Mouse (Mus musculus) lung, embryonic 14.5 days (tissue): ENCODE measurements around the gene Lrba. TPM values are rescaled to one million over a fixed set of nuclear protein-coding genes. Genes with fewer than 3 reads are reported as not detected.

Source experiments
- ATAC-seq: fragments of 200-750 bp; cut with Nextera tagmentation; 2 replicates; pipeline ENCODE4 v1.8.0; 2017; ENCODE audit warnings: mild to moderate bottlenecking, moderate TSS enrichment, moderate library complexity; ENCODE audit not compliant: insufficient read depth
- DNase-seq: peaks from one replicate; pipeline ENCODE4 v3.0.0-alpha.2; 2015
- H3K27ac ChIP-seq: fragments of 300-500 bp; sonication (generic); 2 replicates; pipeline ENCODE4 v1.5.1; 2014; ENCODE audit warnings: low read depth, mild to moderate bottlenecking, moderate library complexity
- H3K27me3 ChIP-seq: fragments of 300-500 bp; sonication (generic); 2 replicates; pipeline ENCODE4 v1.6.1; 2014; ENCODE audit warnings: low read length, control low read depth; ENCODE audit not compliant: insufficient read depth
- H3K36me3 ChIP-seq: fragments of 300-500 bp; sonication (generic); 2 replicates; pipeline ENCODE4 v1.6.1; 2014; ENCODE audit warnings: control low read depth; ENCODE audit not compliant: insufficient read depth
- H3K4me1 ChIP-seq: fragments of 300-500 bp; sonication (generic); 2 replicates; pipeline ENCODE4 v1.6.1; 2014; ENCODE audit warnings: antibody characterized with exemption, control low read depth; ENCODE audit not compliant: insufficient read depth
- H3K4me2 ChIP-seq: fragments of 300-500 bp; sonication (generic); 2 replicates; pipeline ENCODE4 v1.6.1; 2014; ENCODE audit warnings: mild to moderate bottlenecking
- H3K4me3 ChIP-seq: fragments of 300-500 bp; sonication (generic); 2 replicates; pipeline ENCODE4 v1.5.1; 2014; ENCODE audit warnings: low read depth, low read length
- H3K9ac ChIP-seq: fragments of 300-500 bp; sonication (generic); 2 replicates; pipeline ENCODE4 v1.6.1; 2014
- H3K9me3 ChIP-seq: fragments of 300-500 bp; sonication (generic); 2 replicates; pipeline ENCODE4 v1.6.1; 2016; ENCODE audit warnings: low read depth, low read length, control low read depth
- CTCF ChIP-seq: IDR thresholded peaks from 2 replicates; pipeline ENCODE4 v1.5.1; 2016; ENCODE audit warnings: antibody characterized with exemption, low read depth
- WGBS: fragments of 180-500 bp; shearing (Covaris S2); extraction: QIAGEN DNeasy Blood & Tissue Kit; methylation state at CpG from one replicate; pipeline ENCODE4 v1.1.7; 2014; 5-methylcytosine and 5-hydroxymethylcytosine counted together
- polyA plus RNA-seq: library from polyadenylated mRNA; unstranded; fragments of >200 nt; fragmentation: Nextera tagmentation; extraction: Ambion mirVana; gene quantifications from 2 replicates; pipeline ENCODE4 v1.2.1, GENCODE M21; 2014

Lrba gene
- polyA plus RNA-seq, 1 experiment from 2014 or later, result 5.5 TPM

DNA sequence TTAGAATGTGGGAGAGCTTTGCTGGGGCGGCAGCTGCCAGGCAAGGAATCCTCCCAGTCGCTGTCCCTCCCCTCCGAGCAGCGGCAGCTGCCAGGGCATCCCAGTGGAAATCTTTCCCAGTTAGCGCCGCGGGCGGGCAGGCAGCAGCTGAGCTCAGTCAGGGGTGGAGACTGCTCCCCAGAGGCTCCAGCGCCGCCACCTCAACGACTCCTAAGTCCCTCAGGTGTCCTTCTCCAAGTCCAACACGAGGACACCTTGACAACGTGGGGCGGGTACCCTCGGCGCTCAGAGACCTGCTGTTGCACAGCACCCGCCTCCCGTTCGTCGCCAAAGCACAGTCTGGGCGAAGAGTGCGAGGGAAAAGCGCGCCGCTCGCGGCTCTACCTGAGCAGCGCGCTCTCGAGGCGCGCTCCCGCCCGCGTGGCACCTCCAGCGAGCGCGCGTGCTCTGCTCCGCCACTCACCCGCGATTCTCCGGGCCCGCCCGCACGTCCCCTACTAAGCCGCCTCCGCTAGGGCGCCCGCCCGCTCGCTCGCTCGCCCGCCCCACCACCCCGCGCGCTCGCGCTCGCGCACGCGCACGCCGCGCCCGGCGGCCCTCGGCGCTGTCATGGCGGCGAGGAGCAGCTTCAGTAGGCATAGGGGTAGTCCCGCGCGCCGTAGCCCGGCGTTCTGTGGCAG, 706 bp upstream of the Lrba start:
- peak overlapping the region; percentile 82 for H3K9ac ChIP-seq
- H3K9me3 ChIP-seq, result no peaks in the 10 kb centered on the region
- H3K36me3 ChIP-seq, result no peaks in the 10 kb centered on the region
- TF ChIP-seq CTCF, result no peak
- peak overlapping the region; percentile 83 for H3K4me2 ChIP-seq
- peak overlapping the region; percentile 96 for H3K27ac ChIP-seq
- ATAC-seq (peak; percentile 95), DNase-seq (peak; percentile 89)
- peaks cover 7% of the 10 kb centered on the region; the same call in 1 of the 2 replicates for H3K27me3 ChIP-seq
- under 1% methylated on average over 76 of the region's 79 CpGs for WGBS
- no peaks in the 10 kb centered on the region for H3K4me1 ChIP-seq
- peak overlapping the region; percentile 87 for H3K4me3 ChIP-seq

DNA sequence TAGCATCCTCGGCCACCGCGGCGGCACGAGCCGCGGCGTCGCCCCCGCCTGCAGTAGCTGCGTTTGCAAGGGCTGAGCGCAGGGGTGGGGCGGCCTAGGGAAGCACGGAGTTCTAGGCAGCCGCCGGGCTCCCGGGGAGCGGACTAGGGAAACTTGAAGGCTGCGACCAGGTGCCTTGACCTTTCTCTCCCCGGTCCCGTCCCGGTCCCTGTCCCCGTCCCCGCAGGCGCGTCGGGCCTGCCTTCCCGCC, 241 bp upstream of the Lrba start:
- DNase-seq (no peak), ATAC-seq (no peak)
- peak overlapping the region; percentile 96 for H3K27ac ChIP-seq
- TF ChIP-seq CTCF, result no peak
- no peaks in the 10 kb centered on the region for H3K36me3 ChIP-seq
- H3K27me3 ChIP-seq, result peaks cover 7% of the 10 kb centered on the region; the same call in 1 of the 2 replicates
- peak overlapping the region; percentile 87 for H3K4me3 ChIP-seq
- no peaks in the 10 kb centered on the region for H3K4me1 ChIP-seq
- peak overlapping the region; percentile 82 for H3K9ac ChIP-seq
- WGBS, result 2% methylated on average over 15 of the region's 28 CpGs
- H3K4me2 ChIP-seq, result peak overlapping the region; percentile 83
- H3K9me3 ChIP-seq, result no peaks in the 10 kb centered on the region

DNA sequence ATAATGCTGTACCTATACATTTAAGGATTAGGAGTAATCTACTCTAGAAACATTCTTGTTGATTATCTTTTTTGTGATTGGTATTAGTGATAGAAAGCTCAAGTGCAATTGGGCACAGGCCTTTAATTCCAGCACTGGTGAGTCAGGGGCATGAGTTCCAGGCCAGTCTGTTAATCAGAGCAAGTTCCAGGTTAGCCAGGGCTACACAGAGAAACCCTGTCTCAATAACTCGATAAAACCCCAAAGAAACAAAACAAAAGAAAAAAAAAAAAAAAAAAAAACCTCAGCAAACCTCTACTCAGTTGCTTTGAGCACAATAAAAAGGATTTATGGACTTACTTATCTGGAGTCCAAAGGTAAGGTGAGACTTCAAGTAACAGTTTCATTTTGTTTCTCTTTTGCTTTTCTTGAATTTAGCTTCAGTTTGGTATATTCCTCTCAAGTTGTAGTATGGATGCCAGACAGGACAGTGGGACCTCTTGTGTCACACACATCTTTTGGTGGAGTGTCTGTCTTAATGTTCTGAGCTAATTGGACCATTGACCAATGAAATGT, 7.1 kb downstream of the Lrba start:
- 59% methylated on average over 1 of the region's 1 CpGs for WGBS
- H3K9ac ChIP-seq, result no peak overlapping the region
- H3K4me1 ChIP-seq, result no peaks in the 10 kb centered on the region
- H3K27ac ChIP-seq, result no peak overlapping the region
- no peaks in the 10 kb centered on the region for H3K36me3 ChIP-seq
- H3K27me3 ChIP-seq, result no peaks in the 10 kb centered on the region
- DNase-seq (no peak), ATAC-seq (no peak)
- TF ChIP-seq CTCF, result no peak
- H3K4me2 ChIP-seq, result no peak overlapping the region
- H3K4me3 ChIP-seq, result no peak overlapping the region
- H3K9me3 ChIP-seq, result no peaks in the 10 kb centered on the region

GRCm38 (mm10) chr3:86247193-86247592, 22.7 kb downstream of the Lrba start:
- Histone ChIP-seq H3K4me1 (no peaks in the 10 kb centered on the region), H3K9me3 (no peaks in the 10 kb centered on the region), H3K27me3 (no peaks in the 10 kb centered on the region), H3K36me3 (no peaks in the 10 kb centered on the region), H3K27ac (no peak overlapping the region), H3K9ac (no peak overlapping the region), H3K4me2 (no peak overlapping the region), H3K4me3 (no peak overlapping the region)
- DNase-seq (no peak), ATAC-seq (no peak)
- WGBS, result 70% methylated on average over 8 of the region's 8 CpGs
- TF ChIP-seq CTCF, result no peak

- Histone ChIP-seq H3K27me3 (no peaks in the 10 kb centered on the region), H3K4me1 (no peaks in the 10 kb centered on the region; the same call in 1 of the 2 replicates), H3K36me3 (no peaks in the 10 kb centered on the region), H3K27ac (no peak overlapping the region), H3K9ac (no peak overlapping the region), H3K4me2 (no peak overlapping the region), H3K4me3 (no peak overlapping the region), H3K9me3 (no peaks in the 10 kb centered on the region)
- WGBS, result 94% methylated on average over 1 of the region's 1 CpGs
- no peak for TF ChIP-seq CTCF
- DNase-seq, result no peak
- ATAC-seq, result no peak
These were observed 26.7 kb downstream of the Lrba start for GRCm38 (mm10) chr3:86251212-86251611.

DNA sequence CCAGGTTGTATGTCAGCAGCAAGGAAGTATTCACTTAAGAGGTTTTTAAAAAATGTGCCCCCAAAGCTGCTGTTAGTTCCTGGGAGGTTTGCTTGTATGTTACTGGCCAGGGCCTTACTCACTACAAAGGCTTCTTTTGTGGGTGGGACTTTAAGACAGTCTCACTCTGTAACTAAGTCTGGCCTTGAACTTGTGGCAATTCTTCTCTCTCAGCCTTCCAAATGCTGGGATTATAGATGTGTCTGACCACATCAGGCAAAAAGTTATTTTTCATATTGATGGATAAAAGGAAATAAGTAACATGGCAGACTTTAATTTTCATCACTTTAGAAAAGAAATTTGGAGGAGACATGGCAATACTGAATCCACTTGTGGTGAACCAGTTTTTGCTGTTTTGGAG, 28.1 kb downstream of the Lrba start:
- ATAC-seq (no peak), DNase-seq (no peak)
- no peak for TF ChIP-seq CTCF
- no peaks in the 10 kb centered on the region for H3K9me3 ChIP-seq
- H3K4me3 ChIP-seq, result no peak overlapping the region
- H3K4me1 ChIP-seq, result no peaks in the 10 kb centered on the region; the same call in 1 of the 2 replicates
- H3K27ac ChIP-seq, result no peak overlapping the region
- H3K27me3 ChIP-seq, result no peaks in the 10 kb centered on the region
- H3K36me3 ChIP-seq, result no peaks in the 10 kb centered on the region
- H3K4me2 ChIP-seq, result no peak overlapping the region
- H3K9ac ChIP-seq, result no peak overlapping the region

DNA sequence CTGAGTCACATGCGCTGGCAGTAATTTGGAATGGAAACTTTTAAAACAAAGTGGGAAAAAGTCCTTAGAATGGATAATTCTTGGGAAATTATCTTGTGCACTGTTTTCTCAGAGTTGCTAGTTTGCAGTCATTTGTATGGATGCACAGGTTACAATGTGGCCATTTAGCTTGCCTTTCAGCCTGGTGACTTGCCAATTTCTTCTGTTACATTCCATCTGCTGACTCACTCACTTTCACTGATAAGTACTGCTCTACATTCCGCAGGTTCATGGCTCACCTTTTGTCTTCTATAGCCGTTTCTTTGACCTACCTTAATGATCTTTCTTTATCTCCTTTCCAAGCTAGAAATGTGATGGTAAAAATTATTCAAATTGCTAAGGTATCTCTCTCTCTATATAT, 28.6 kb downstream of the Lrba start:
- 50% methylated on average over 3 of the region's 3 CpGs for WGBS
- H3K36me3 ChIP-seq, result no peaks in the 10 kb centered on the region
- no peak overlapping the region for H3K4me3 ChIP-seq
- no peaks in the 10 kb centered on the region for H3K9me3 ChIP-seq
- H3K27ac ChIP-seq, result no peak overlapping the region
- H3K4me2 ChIP-seq, result no peak overlapping the region
- no peaks in the 10 kb centered on the region for H3K27me3 ChIP-seq
- DNase-seq, result peak; percentile 57
- TF ChIP-seq CTCF, result no peak
- H3K9ac ChIP-seq, result no peak overlapping the region
- H3K4me1 ChIP-seq, result no peaks in the 10 kb centered on the region; the same call in 1 of the 2 replicates
- no peak for ATAC-seq
